Mouse (Mus musculus) frontal cortex, postnatal 10 days (tissue): ENCODE results near the gene Cyp2c50.
"Not testable (repeated sequence)": the region's sequence is repeated elsewhere in the genome, so short reads cannot be mapped to it uniquely, and the experiment has no call there.

Experiments used
- DNase-seq, 2 experiments: peaks; one replicate each; pipeline ENCODE4 v3.0.0; 2022; ENCODE audit warnings: low spot score in 2 of 2, mixed read lengths in 1 of 2

The Cyp2c50 gene

DNA sequence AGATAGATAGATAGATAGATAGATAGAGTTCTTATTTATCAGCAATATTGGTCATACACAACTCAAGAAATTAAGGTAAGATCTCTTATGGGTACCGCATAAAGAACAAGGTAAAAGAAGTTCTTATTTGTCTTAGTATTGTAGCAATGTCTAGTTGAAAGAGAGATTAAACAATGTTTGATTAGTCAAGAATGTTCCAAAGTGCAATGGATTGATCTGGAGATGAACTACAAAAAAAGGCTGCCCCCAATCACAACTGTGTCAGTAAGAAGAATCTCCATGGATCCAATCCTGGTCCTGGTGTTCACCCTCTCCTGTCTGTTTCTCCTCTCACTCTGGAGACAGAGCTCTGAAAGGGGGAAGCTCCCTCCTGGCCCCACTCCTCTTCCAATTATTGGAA, at the start of gene Cyp2c50:
Gene Cyp2c50 (plus strand): TSS at position 268 of the 400 bp plus-strand sequence.
- not testable (repeated sequence) for DNase-seq

DNA sequence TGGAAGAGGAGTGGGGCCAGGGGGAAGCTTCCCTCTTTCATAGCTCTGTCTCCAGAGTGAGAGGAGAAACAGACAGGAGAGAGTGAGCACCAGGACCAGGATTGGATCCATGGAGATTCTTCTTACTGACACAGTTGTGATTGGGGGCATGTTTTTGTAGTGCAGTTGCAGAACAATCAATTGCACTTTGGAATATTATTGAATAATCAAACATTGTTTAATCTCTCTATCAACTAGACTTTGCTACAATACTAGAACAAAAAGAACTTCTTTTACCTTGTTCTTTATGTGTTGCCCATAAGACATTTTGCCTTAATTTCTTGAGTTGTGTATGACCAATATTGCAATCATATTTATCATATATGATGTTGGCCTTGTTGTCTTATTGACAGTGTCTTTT, 15.8 kb upstream of the Cyp2c50 start, which contains the start of gene Cyp2c54:
Gene Cyp2c54 (minus strand): TSS at position 127 of the 400 bp plus-strand sequence.
- DNase-seq = no peak

DNA sequence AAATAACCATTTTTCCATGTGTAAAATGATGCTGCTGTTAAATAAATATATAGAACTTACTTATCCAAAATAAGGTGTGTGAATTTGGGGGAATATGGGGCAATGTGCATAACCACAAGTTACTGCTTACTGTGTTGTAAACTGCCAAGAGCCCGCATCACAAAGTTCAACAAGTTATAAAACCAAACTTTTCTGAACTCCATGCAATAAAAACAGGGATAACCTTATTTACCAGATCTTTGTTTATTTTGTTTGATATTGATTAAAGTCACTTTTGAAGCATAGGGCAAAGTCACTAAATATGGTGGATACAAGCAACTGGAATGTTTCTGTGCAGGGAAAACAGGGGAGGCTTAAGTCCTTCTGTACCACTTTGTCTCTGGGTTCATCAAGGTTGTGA, 1.1 kb upstream of the Cyp2c50 start:
- no peak for DNase-seq

DNA sequence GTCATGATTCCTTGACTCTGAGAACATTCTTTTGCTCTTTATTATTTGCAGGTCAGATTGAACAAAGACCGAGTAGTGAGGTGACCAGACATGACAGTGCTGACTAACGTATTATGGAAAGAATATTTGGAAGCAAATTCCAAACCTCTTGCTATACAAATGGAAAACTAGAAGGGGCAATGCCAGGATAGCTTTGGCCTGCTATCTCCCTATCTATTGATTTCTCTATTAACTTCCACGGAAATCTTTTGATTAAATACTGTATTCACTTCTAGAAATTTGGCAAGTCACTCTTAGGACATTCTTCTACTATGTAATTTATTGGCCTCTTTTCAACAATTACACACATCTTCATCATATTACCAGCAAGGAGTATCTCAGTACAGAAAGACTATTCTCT, 1.6 kb downstream of the Cyp2c50 start:
- no peak for DNase-seq

DNA sequence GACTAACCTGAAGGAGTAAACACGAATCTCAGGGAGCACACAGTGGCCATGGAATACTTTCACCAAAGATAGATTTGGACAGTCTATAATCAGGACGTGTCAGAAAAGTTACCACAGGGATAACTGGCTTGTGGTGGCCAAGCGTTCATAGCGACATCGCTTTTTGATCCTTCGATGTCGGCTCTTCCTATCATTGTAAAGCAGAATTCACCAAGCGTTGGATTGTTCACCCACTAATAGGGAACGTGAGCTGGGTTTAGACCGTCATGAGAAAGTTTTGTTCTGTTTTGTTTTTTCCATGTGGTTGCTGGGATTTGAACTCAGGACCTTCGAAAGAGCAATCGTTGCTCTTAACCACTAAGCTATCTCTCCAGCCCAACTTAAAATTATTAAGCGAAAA, 30.1 kb downstream of the Cyp2c50 start:
- not testable (repeated sequence) for DNase-seq

DNA sequence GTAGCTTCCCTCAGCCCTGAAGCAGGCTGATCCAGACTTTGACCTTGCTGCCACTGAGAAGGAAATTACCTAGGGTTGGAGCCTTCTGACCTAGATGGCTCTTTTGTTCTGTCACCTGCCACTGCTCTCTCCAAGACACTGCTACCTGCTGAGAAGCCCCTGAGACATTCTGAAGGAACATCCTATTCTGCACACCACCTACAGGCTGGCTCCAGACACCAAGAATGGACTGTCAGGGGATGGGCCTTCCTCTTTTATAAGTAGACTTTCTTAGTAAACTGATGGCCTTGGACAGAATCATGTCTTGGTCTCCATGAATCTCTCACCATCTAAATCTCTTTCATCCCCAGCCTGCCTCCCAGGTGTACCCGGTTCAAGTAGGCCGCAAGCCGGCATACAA, 35.7 kb downstream of the Cyp2c50 start:
- DNase-seq = not testable (repeated sequence)

DNA sequence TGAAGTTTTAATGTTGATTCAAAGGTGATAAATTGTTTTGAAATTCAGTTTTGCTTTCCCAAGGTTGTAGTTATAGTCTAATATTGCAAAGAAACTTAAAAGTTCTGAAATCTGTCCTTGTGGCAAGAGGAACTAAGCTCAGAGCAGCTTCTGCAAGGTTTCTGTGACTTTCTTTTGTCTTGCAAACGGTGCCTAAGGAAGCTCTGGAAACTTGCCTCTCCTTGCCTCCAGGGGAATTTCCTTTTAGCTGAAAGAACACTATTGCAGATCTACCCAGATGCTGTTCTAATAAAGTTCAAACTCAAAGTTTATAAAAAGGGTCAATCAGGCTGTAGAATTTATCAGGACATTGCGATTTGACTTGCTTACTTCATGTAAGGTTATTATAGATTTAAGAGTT, 37.5 kb downstream of the Cyp2c50 start:
- not testable (repeated sequence) for DNase-seq
